Mouse (Mus musculus): ENCODE results near the gene Lpp.
"Not testable (repeated sequence)": the region's sequence is repeated elsewhere in the genome, so short reads cannot be mapped to it uniquely, and the experiment has no call there.

Lpp gene

DNA sequence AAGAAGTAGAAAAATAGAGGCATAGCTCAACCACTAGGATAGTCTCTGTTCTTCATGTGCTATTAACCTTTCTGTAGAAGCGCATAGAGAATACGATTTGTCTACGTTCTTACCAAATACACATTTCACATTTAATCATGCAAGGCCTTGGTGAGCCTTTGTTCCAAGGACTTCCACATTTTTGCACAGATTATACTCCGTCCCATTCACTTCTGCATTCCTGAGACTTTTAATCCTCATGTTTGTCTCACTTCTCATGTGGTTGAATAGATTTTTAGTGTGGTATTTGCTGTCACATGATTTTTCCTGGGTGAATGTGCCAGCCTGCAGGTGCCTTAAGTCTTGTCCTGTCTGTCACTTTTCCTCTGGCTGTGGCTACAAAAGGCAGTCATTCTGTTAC is 586.1 kb downstream of the Lpp start:
- DNase-seq (ENCODE audit: low spot score in 2 of 2), result no peak

GRCm38 (mm10) chr16:24982828-24983227 is 589.5 kb downstream of the Lpp start:
- DNase-seq (ENCODE audit: low spot score in 2 of 2), result no peak

DNA sequence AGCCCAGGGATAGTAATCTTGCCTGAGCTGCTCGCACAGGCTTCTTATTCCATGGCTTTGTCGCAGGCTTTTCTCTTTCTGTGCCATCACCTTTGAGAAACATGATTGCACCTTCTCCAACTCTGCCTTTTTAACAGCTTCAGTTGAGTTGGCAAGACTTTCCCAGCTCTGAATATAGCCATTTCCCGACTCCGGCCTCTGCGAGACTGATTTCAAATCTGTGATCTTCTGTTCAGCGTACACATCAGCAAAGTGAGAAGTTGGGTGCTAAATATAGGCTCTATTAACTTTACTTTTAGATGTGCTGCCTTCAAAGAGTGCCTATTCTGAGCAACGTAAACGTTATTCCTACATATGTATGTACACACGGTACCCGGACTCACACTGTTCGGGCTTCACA is 597.0 kb downstream of the Lpp start:
- DNase-seq (ENCODE audit: low spot score in 2 of 2), result no peak

GRCm38 (mm10) chr16:24991059-24991541 is 597.8 kb downstream of the Lpp start:
- DNase-seq (ENCODE audit: low spot score in 2 of 2), result peak; percentile 18 to 24

DNA sequence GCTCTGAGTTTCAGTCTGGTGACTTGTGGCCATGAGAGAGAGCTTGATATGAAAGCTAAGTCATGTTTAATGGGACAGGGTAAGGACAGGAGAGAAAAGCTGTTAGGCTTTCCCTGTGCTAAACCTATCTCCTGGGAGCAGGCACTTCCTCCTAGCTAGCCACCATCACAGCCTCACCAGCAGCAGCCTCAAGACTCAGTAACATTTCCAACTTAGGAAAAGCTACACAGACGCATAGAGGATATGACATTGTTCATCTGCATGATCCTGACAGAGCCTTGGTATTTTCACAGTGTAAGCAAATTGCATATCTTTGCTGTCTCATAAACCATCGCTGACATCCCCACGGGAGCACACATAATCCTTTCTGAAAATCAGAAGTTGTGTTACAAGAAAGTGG is 598.7 kb downstream of the Lpp start:
- no peak for DNase-seq (ENCODE audit: low spot score in 2 of 2)

DNA sequence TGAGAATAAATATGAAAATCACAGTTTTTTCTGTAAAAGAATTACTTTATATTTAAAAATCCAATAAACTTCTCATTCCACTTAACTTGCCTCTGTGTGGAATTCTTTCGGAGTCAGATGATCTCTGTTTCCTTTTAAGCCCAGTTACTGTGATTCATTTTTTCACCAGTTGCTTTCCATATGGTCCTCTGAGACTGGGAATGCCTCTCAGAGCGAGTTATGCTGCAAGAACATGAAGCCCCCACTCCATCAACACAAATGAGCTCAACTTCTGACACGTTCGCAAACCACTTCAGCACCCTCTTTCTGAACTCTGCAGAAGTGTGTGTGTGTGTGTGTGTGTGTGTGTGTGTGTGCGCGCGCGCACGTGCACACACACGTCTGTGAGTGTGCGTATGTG is 599.2 kb downstream of the Lpp start:
- DNase-seq (ENCODE audit: low spot score in 2 of 2), result no peak

DNA sequence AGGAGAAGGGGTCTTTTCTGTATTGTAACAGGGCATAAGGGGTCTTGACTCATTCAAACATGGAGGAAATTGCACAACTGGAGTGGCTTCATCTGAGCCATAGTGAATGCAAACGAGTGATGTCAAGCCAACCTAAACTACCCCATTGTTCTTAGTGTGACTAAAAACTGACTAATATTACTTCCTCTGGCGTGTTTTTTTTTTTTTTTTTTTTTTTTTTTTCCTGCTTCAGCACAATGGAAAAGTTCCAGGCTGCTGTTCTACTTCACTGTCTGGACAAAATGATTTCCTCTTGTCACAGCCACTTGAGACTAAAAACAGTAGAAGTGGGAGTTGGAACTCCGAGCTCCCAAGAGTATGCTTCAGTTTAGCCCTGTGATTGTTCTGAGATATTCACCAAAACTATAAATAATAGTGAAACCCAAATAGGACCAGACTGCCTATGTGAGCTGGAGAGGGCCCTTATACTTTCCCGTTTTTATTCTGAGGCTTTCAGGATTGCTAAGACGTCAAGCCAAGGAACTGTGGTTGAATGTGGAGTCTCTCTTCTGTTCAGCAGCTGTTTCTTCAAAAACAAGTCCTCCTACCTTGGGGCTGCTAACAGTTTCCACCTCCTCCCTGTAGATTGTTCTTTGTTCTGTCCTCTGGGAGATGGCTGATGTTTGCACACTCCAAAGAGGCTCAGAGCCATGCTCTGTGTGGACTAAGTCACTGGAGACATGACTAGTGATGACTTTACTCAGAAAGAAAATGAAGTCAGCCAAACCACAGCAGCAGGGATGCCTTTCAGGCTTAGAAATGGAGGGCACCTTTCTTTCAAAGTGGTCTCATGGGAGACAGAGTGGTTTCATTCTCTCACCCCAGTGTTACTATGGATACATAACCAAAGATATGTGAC is 617.9 kb downstream of the Lpp start:
- no peak for DNase-seq (ENCODE audit: low spot score in 2 of 2)

DNA sequence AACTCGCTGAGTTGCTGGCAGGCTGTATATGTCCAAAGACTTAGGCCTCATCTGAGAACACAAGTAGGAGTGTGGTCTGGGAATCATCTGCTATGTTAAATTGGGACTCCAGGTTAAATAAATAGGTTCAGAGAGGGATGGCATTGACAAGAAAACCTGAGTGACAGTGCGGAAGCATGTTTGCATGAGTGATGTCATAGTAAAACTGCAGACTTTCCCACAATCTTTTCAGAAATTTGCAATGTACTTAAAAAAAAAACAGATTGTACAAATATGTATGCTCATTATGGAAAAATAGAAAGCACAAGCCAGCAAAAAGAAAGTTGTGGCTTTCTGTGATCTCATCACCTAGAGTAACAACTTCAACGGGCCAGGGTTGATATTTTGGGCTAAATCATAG is 619.6 kb downstream of the Lpp start:
- no peak for DNase-seq (ENCODE audit: low spot score in 2 of 2)

- peak; percentile 71 to 77 for DNase-seq (ENCODE audit: low spot score in 2 of 2)
These were observed 623.0 kb downstream of the Lpp start for GRCm38 (mm10) chr16:25016261-25016836.

- no peak for DNase-seq (ENCODE audit: low spot score in 2 of 2)
These were observed 623.7 kb downstream of the Lpp start for GRCm38 (mm10) chr16:25017046-25017445.

- not testable (repeated sequence) for DNase-seq (ENCODE audit: low spot score in 2 of 2)
These were observed 628.5 kb downstream of the Lpp start for GRCm38 (mm10) chr16:25021743-25022359.

GRCm38 (mm10) chr16:25024591-25024990 is 631.3 kb downstream of the Lpp start:
- no peak for DNase-seq (ENCODE audit: low spot score in 2 of 2)

GRCm38 (mm10) chr16:25026191-25026590 is 632.9 kb downstream of the Lpp start:
- DNase-seq (ENCODE audit: low spot score in 2 of 2), result no peak

GRCm38 (mm10) chr16:25029548-25029947 is 636.2 kb downstream of the Lpp start:
- no peak for DNase-seq (ENCODE audit: low spot score in 2 of 2)

GRCm38 (mm10) chr16:25037361-25037760 is 644.1 kb downstream of the Lpp start:
- DNase-seq (ENCODE audit: low spot score in 2 of 2), result no peak

GRCm38 (mm10) chr16:25038529-25038928 is 645.2 kb downstream of the Lpp start:
- DNase-seq (ENCODE audit: low spot score in 2 of 2), result no peak

DNA sequence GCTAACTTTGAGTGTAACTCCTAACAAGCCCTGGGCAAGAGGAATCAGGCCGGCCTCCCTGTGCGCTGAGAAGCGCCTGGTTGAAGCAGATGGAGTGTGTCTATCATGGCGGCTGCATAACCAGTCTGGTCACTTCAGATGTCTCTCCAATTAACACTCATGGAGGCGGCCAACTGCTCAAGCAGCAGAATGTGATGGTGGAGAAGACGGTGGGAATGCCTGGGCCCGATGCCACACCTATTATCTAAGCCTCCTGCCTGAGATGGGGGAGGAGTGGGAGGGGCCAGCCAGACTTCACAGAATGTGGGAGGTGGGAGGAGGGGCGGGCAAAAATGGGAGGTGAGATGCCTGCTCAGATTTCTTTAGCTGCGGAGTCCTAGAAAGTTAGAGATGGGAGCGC is 646.6 kb downstream of the Lpp start:
- peak; percentile 47 to 78 for DNase-seq (ENCODE audit: low spot score in 2 of 2)

DNA sequence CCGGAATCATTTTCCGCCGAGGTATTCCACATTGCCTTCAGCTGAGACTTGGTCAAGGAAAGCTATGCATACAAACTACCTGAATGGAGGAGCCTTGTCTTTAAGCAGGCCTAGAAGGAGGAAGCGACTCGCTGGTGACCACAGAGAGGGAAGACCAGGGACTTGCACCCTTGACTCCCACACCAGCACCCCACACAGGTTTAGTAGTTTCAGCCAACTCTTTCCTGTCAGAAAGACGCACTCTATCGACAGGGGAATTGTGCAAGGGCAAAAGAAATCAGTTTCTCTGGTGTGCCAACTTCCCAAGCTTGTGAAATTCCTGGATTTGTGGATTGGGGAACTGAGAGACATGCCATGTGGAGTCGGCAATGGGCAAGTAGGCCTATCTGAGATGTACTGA is 647.9 kb downstream of the Lpp start:
- no peak for DNase-seq (ENCODE audit: low spot score in 2 of 2)

DNA sequence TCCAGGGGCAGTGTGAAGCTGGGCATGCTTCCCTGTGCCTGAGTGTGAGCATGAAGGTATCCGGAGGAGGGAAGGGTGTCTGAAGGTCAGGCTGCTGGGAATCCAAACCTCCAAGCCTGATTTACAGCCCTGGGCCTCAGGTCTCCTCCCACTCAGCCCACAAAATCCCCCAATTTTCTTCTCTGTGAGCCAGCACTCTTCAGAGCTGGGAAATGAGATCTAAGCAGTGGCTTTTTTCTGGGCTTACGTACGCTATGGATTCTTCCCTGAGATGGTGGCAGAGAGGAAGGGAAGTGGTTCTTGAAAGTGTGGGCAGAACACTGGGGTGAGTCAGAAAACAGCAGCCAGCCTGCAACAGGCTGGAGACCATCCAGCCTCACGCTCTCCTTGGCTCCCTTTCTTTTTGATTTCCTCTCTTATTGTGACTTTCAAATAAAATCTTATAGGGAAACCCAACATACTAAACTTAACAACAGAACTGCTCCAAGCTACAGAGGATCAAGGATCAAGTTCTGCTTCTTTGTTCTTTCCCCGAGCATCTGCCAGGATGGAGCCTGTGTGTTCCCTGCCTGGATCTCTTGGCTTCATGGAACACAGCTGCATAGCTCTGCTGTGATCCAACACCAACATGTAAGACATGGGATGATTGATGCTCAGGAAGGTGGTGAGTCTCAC is 648.7 kb downstream of the Lpp start:
- no peak for DNase-seq (ENCODE audit: low spot score in 2 of 2)

Data from frontal cortex, postnatal 10 days (tissue).